Mouse (Mus musculus): ENCODE data around the gene Wdr81. TPM values are rescaled to one million over a fixed set of nuclear protein-coding genes. Genes with fewer than 3 reads are reported as not detected.

The Wdr81 gene
- polyA plus RNA-seq (2017; shearing (Covaris generic)) = 18.7 TPM

GRCm38 (mm10) chr11:75453991-75454930 is at the start of gene Wdr81:
Gene Wdr81, minus strand, starts transcription at chr11:75454717.

GRCm38 (mm10) chr11:75486601-75487285 is 32.2 kb upstream of the Wdr81 start, which contains the start of gene Prpf8:
Gene Prpf8, plus strand, starts transcription at chr11:75486816.

GRCm38 (mm10) chr11:75460844-75461742 is 6.6 kb upstream of the Wdr81 start, which contains the start of gene Tlcd2:
Gene Tlcd2, plus strand, starts transcription at chr11:75461715.

GRCm38 (mm10) chr11:75439363-75439762 is 15.2 kb downstream of the Wdr81 start, which contains the start of gene Serpinf2:
Gene Serpinf2, minus strand, starts transcription at chr11:75439591.

GRCm38 (mm10) chr11:75422013-75422792 is 32.3 kb downstream of the Wdr81 start, which contains the start of gene Serpinf1:
Gene Serpinf1, minus strand, starts transcription at chr11:75422701.

Other genes starting within 250 kb of the Wdr81 start
- gene Rpa1, start 106.4 kb downstream of the Wdr81 start, polyA plus RNA-seq (2017; shearing (Covaris generic)) = 162 TPM
- 23.8 TPM for gene Smyd4, start 106.3 kb downstream of the Wdr81 start, polyA plus RNA-seq (2017; shearing (Covaris generic))
- 6.0 TPM for gene Serpinf1, start 32.0 kb downstream of the Wdr81 start, polyA plus RNA-seq (2017; shearing (Covaris generic))
- not detected for gene Serpinf2, start 15.1 kb downstream of the Wdr81 start, polyA plus RNA-seq (2017; shearing (Covaris generic))
- gene Tlcd2, start 7.0 kb upstream of the Wdr81 start, polyA plus RNA-seq (2017; shearing (Covaris generic)) = 7.8 TPM
- 93.4 TPM for gene Prpf8, start 32.1 kb upstream of the Wdr81 start, polyA plus RNA-seq (2017; shearing (Covaris generic))
- 0.23 TPM for gene Rilp, start 55.4 kb upstream of the Wdr81 start, polyA plus RNA-seq (2017; shearing (Covaris generic))
- gene Scarf1, start 58.8 kb upstream of the Wdr81 start, polyA plus RNA-seq (2017; shearing (Covaris generic)) = 1.4 TPM
- gene Slc43a2, start 77.0 kb upstream of the Wdr81 start, polyA plus RNA-seq (2017; shearing (Covaris generic)) = 70.4 TPM
- gene Pitpna, start 133.4 kb upstream of the Wdr81 start, polyA plus RNA-seq (2017; shearing (Covaris generic)) = 66.8 TPM
- gene Inpp5k, start 176.3 kb upstream of the Wdr81 start, polyA plus RNA-seq (2017; shearing (Covaris generic)) = 165 TPM
- gene Myo1c, start 195.8 kb upstream of the Wdr81 start, polyA plus RNA-seq (2017; shearing (Covaris generic)) = 49.6 TPM
- 12.7 TPM for gene Crk, start 224.5 kb upstream of the Wdr81 start, polyA plus RNA-seq (2017; shearing (Covaris generic))